In genomic region chr7:44818751-44819235, GRCm38 (mm10) we compare ENCODE assay signal across 7 mouse cellular contexts. TPM values are rescaled to one million over a fixed set of nuclear protein-coding genes. Genes with fewer than 3 reads are reported as not detected.
DNase-seq lines count a peak whose midpoint lies in the region; ATAC-seq and TF ChIP-seq lines count a peak whose summit lies in the region.

No protein-coding gene starts in this region.

- H3K9me3 ChIP-seq in hindbrain, postnatal 0 days (ENCODE audit: low read length): no peaks in the 10 kb centered on the region
- H3K9me3 ChIP-seq in stomach, postnatal 0 days (ENCODE audit: control insufficient read depth, low read length): no peaks in the 10 kb centered on the region

- peak overlapping the region; percentile 99 for H3K27ac ChIP-seq in gastrocnemius, adult 2 months
- 0 out of 2 replicates have a peak overlapping the region, but pooled peaks have one; percentile 20 for H3K27ac ChIP-seq in hindbrain, postnatal 0 days
- peak overlapping the region; percentile 70 for H3K27ac ChIP-seq in stomach, postnatal 0 days (replicated peaks)

- H3K4me3 ChIP-seq in gastrocnemius, adult 2 months: peak overlapping the region; percentile 99
- peak overlapping the region; percentile 85; the same call in 1 of the 2 replicates for H3K4me3 ChIP-seq in hindbrain, postnatal 0 days (ENCODE audit: low read length)
- H3K4me3 ChIP-seq in stomach, postnatal 0 days (ENCODE audit: low read depth, low read length): peak overlapping the region; percentile 18

- peaks cover 23% of the 10 kb centered on the region for H3K4me1 ChIP-seq in hindbrain, postnatal 0 days (ENCODE audit: insufficient read depth, low read length)
- H3K4me1 ChIP-seq in stomach, postnatal 0 days (replicated peaks; ENCODE audit: control insufficient read depth, insufficient read depth): peaks cover 16% of the 10 kb centered on the region

- H3K36me3 ChIP-seq in hindbrain, postnatal 0 days (ENCODE audit: insufficient read depth, low read length): no peaks in the 10 kb centered on the region
- H3K36me3 ChIP-seq in stomach, postnatal 0 days (ENCODE audit: control insufficient read depth, insufficient read depth, low read length): no peaks in the 10 kb centered on the region

- no peak for TF ChIP-seq EP300 in stomach, postnatal 0 days (optimal IDR thresholded peaks at IDR 0.05)

- H3K4me2 ChIP-seq in hindbrain, postnatal 0 days (ENCODE audit: low read depth, low read length): peak overlapping the region; percentile 87
- peak overlapping the region; percentile 39 for H3K4me2 ChIP-seq in stomach, postnatal 0 days (replicated peaks; ENCODE audit: low read depth)

- peak overlapping the region; percentile 37 for H3K9ac ChIP-seq in hindbrain, postnatal 0 days (replicated peaks; ENCODE audit: low read length)
- peak overlapping the region; percentile 47 for H3K9ac ChIP-seq in stomach, postnatal 0 days (ENCODE audit: low read length)

- intact Hi-C loops in gastrocnemius, adult 2 months (cut with DNase I): loop anchor here (10.0 kb wide), 1 partner anchor 174 kb away; no protein-coding TSS in a partner anchor

- no peak for TF ChIP-seq POLR2A in brain, embryonic 14.5 days (IDR thresholded peaks at IDR 0.05; ENCODE audit: borderline replicate concordance, extremely low read depth, insufficient read depth, insufficient read length, poor library complexity, severe bottlenecking)

- no peaks in the 10 kb centered on the region for H3K27me3 ChIP-seq in hindbrain, postnatal 0 days (ENCODE audit: insufficient read depth, low read length)
- H3K27me3 ChIP-seq in stomach, postnatal 0 days (ENCODE audit: control insufficient read depth, insufficient read depth, low read length): no peaks in the 10 kb centered on the region

- ATAC-seq in hindbrain, postnatal 0 days: no peak
- ATAC-seq in stomach, postnatal 0 days (ENCODE audit: low FRiP score, low TSS enrichment): no peak

- WGBS in hindbrain, postnatal 0 days: 35% methylated on average over 6 of the region's 6 CpGs
- WGBS in stomach, postnatal 0 days: 22% methylated on average over 6 of the region's 6 CpGs

- TF ChIP-seq CTCF in brain, embryonic 14.5 days (IDR thresholded peaks at IDR 0.05; ENCODE audit: borderline replicate concordance, extremely low read depth, insufficient read depth, insufficient read length): no peak
- no peak for TF ChIP-seq CTCF in gastrocnemius, adult 2 months (IDR thresholded peaks at IDR 0.05)
- TF ChIP-seq CTCF in hindbrain, postnatal 0 days (IDR thresholded peaks at IDR 0.05; ENCODE audit: low read depth): no peak
- no peak for TF ChIP-seq CTCF in stomach, postnatal 0 days (IDR thresholded peaks at IDR 0.05; ENCODE audit: low read depth)

- peak; percentile 42 to 67 for DNase-seq in spleen, postnatal 4 days (ENCODE audit: low spot score in 2 of 2)
- no peak for DNase-seq in spleen, postnatal 36 days (ENCODE audit: low spot score in 2 of 2)
- peak; percentile 48 for DNase-seq in brain, embryonic 14.5 days (ENCODE audit: low read depth)
- DNase-seq in gastrocnemius, adult 2 months: peak; percentile 88
- DNase-seq in hindbrain, postnatal 0 days (ENCODE audit: low spot score): peak; percentile 42
- peak; percentile 64 for DNase-seq in lung, postnatal 14 days
- peak; percentile 61 for DNase-seq in stomach, postnatal 0 days (ENCODE audit: low spot score)

RNA-seq across cellular contexts. Expression of gene Atf5, which starts 2.3 kb away (rescaled TPM):
- 24.8 and 36.4 TPM in 2 replicates for polyA plus RNA-seq in brain, embryonic 14.5 days (2012; rRNA removed)
- 100 to 1,000 TPM in 1 of 2 experiments, 10 to 100 TPM in 1; 74.7 to 115 TPM for total RNA-seq in gastrocnemius, adult 2 months (2021)
- 10.1 and 15.8 TPM in 2 replicates for total RNA-seq in hindbrain, postnatal 0 days (2014; rRNA removed)
- 4.1 and 4.4 TPM in 2 replicates for polyA plus RNA-seq in hindbrain, postnatal 0 days (2015; fragmentation: Nextera tagmentation; extraction: Ambion mirVana)
- polyA plus RNA-seq in stomach, postnatal 0 days (2015; fragmentation: Nextera tagmentation; extraction: Ambion mirVana): 7.3 and 7.7 TPM in 2 replicates

RNA-seq across cellular contexts. Expression of gene Il4i1, which starts 2.6 kb away (rescaled TPM):
- 0.42 and 0.59 TPM in 2 replicates for polyA plus RNA-seq in brain, embryonic 14.5 days (2012; rRNA removed)
- total RNA-seq in gastrocnemius, adult 2 months (2021): 1 to 10 TPM; 1.6 to 3.3 TPM
- 0.47 and 0.68 TPM in 2 replicates for total RNA-seq in hindbrain, postnatal 0 days (2014; rRNA removed)
- 0.52 and 0.58 TPM in 2 replicates for polyA plus RNA-seq in hindbrain, postnatal 0 days (2015; fragmentation: Nextera tagmentation; extraction: Ambion mirVana)
- polyA plus RNA-seq in stomach, postnatal 0 days (2015; fragmentation: Nextera tagmentation; extraction: Ambion mirVana): 0.69 and 0.75 TPM in 2 replicates

RNA-seq across cellular contexts. Expression of gene Nup62, which starts 2.9 kb away (rescaled TPM):
- 73.9 and 96.1 TPM in 2 replicates for polyA plus RNA-seq in brain, embryonic 14.5 days (2012; rRNA removed)
- total RNA-seq in gastrocnemius, adult 2 months (2021): 10 to 100 TPM; 21.8 to 26.6 TPM
- 67.0 and 69.0 TPM in 2 replicates for total RNA-seq in hindbrain, postnatal 0 days (2014; rRNA removed)
- polyA plus RNA-seq in hindbrain, postnatal 0 days (2015; fragmentation: Nextera tagmentation; extraction: Ambion mirVana): 42.9 and 46.4 TPM in 2 replicates
- 33.4 and 34.9 TPM in 2 replicates for polyA plus RNA-seq in stomach, postnatal 0 days (2015; fragmentation: Nextera tagmentation; extraction: Ambion mirVana)

RNA-seq across cellular contexts. Expression of gene Akt1s1, which starts 30.0 kb away (rescaled TPM):
- polyA plus RNA-seq in brain, embryonic 14.5 days (2012; rRNA removed): 141 and 160 TPM in 2 replicates
- total RNA-seq in gastrocnemius, adult 2 months (2021): 100 to 1,000 TPM; 128 to 137 TPM
- total RNA-seq in hindbrain, postnatal 0 days (2014; rRNA removed): 136 and 156 TPM in 2 replicates
- 94.3 and 95.4 TPM in 2 replicates for polyA plus RNA-seq in hindbrain, postnatal 0 days (2015; fragmentation: Nextera tagmentation; extraction: Ambion mirVana)
- polyA plus RNA-seq in stomach, postnatal 0 days (2015; fragmentation: Nextera tagmentation; extraction: Ambion mirVana): 70.8 and 75.2 TPM in 2 replicates

RNA-seq across cellular contexts. Expression of gene Tbc1d17, which starts 30.1 kb away (rescaled TPM):
- polyA plus RNA-seq in brain, embryonic 14.5 days (2012; rRNA removed): 96.8 and 124 TPM in 2 replicates
- 10 to 100 TPM; 40.8 to 56.4 TPM for total RNA-seq in gastrocnemius, adult 2 months (2021)
- 53.7 and 98.5 TPM in 2 replicates for total RNA-seq in hindbrain, postnatal 0 days (2014; rRNA removed)
- polyA plus RNA-seq in hindbrain, postnatal 0 days (2015; fragmentation: Nextera tagmentation; extraction: Ambion mirVana): 103 and 106 TPM in 2 replicates
- 45.4 and 48.0 TPM in 2 replicates for polyA plus RNA-seq in stomach, postnatal 0 days (2015; fragmentation: Nextera tagmentation; extraction: Ambion mirVana)

Comparison
In these comparisons a context has a peak if more than half of its experiments do, and no peak if none do; other contexts are left out.
1. DNase-seq: peak in spleen, postnatal 4 days (2 of 2), brain, embryonic 14.5 days (single experiment), gastrocnemius, adult 2 months (single experiment), hindbrain, postnatal 0 days (single experiment), lung, postnatal 14 days (single experiment) and stomach, postnatal 0 days (single experiment); none in spleen, postnatal 36 days (0 of 2).
2. H3K27ac ChIP-seq: peak in every context shown above with its lines; median percentile 99 in gastrocnemius, adult 2 months; 70 in stomach, postnatal 0 days; 20 in hindbrain, postnatal 0 days.
3. H3K4me3 ChIP-seq: peak in every context shown above with its lines; median percentile 99 in gastrocnemius, adult 2 months; 85 in hindbrain, postnatal 0 days; 18 in stomach, postnatal 0 days.